Mouse (Mus musculus) lung, embryonic 15.5 days (tissue): ENCODE data around the gene Cabin1. TPM values are rescaled to one million over a fixed set of nuclear protein-coding genes. Genes with fewer than 3 reads are reported as not detected.

ENCODE experiments used
- ATAC-seq: fragments of 200-750 bp; cut with Nextera tagmentation; 2 replicates; pipeline ENCODE4 v1.8.0; 2017; ENCODE audit warnings: moderate number of reproducible peaks, borderline replicate concordance; ENCODE audit not compliant: low FRiP score, low TSS enrichment; ENCODE audit errors: extremely low read depth
- H3K27ac ChIP-seq: fragments of 300-500 bp; sonication (generic); 2 replicates; pipeline ENCODE4 v1.5.1; 2015; ENCODE audit warnings: moderate library complexity, mild to moderate bottlenecking, inconsistent platforms
- H3K27me3 ChIP-seq: fragments of 300-500 bp; sonication (generic); 2 replicates; pipeline ENCODE4 v1.6.1; 2015; ENCODE audit warnings: inconsistent platforms
- H3K36me3 ChIP-seq: fragments of 300-500 bp; sonication (generic); 2 replicates; pipeline ENCODE4 v1.6.1; 2015; ENCODE audit warnings: inconsistent platforms
- H3K4me1 ChIP-seq: fragments of 300-500 bp; sonication (generic); 2 replicates; pipeline ENCODE4 v1.6.1; 2015; ENCODE audit warnings: inconsistent platforms
- H3K4me2 ChIP-seq: fragments of 300-500 bp; sonication (generic); 2 replicates; pipeline ENCODE4 v1.6.1; 2015; ENCODE audit warnings: inconsistent platforms, mild to moderate bottlenecking, moderate library complexity
- H3K4me3 ChIP-seq: fragments of 300-500 bp; sonication (generic); 2 replicates; pipeline ENCODE4 v1.5.1; 2015; ENCODE audit warnings: mild to moderate bottlenecking, inconsistent platforms
- H3K9ac ChIP-seq: fragments of 300-500 bp; sonication (generic); 2 replicates; pipeline ENCODE4 v1.6.1; 2015; ENCODE audit warnings: inconsistent platforms
- H3K9me3 ChIP-seq: fragments of 300-500 bp; sonication (generic); 2 replicates; pipeline ENCODE4 v1.6.1; 2016; ENCODE audit warnings: inconsistent platforms
- WGBS: fragments of 180-500 bp; shearing (Covaris S2); methylation state at CpG from one replicate; pipeline ENCODE4 v1.1.7; 2015; 5-methylcytosine and 5-hydroxymethylcytosine counted together
- polyA plus RNA-seq: library from polyadenylated mRNA; unstranded; fragments of >200 nt; fragmentation: Nextera tagmentation; extraction: Ambion mirVana; gene quantifications from 2 replicates; pipeline ENCODE4 v1.2.1, GENCODE M21; 2015

Cabin1 gene
- polyA plus RNA-seq, 1 experiment from 2014 or later = 38.7 TPM

GRCm38 (mm10) chr10:75707901-75708632 is 56.1 kb downstream of the Cabin1 start:
- 92% methylated on average over 3 of the region's 3 CpGs for WGBS

GRCm38 (mm10) chr10:75706632-75707216 is 57.4 kb downstream of the Cabin1 start:
- no peak overlapping the region for H3K27ac ChIP-seq
- H3K4me2 ChIP-seq = no peak overlapping the region
- no peak overlapping the region for H3K9ac ChIP-seq
- no peaks in the 10 kb centered on the region for H3K9me3 ChIP-seq
- 76% methylated on average over 8 of the region's 8 CpGs for WGBS
- H3K4me3 ChIP-seq = no peak overlapping the region
- no peaks in the 10 kb centered on the region for H3K27me3 ChIP-seq
- H3K4me1 ChIP-seq = peaks cover 8% of the 10 kb centered on the region; the same call in 1 of the 2 replicates
- H3K36me3 ChIP-seq = peaks cover 20% of the 10 kb centered on the region
- no peak for ATAC-seq

More at GRCm38 (mm10) chr10:75707901-75708632, 56.1 kb downstream of the Cabin1 start:
- H3K27me3 ChIP-seq = no peaks in the 10 kb centered on the region
- peaks cover 8% of the 10 kb centered on the region; the same call in 1 of the 2 replicates for H3K4me1 ChIP-seq
- H3K4me3 ChIP-seq = no peak overlapping the region
- H3K36me3 ChIP-seq = peaks cover 30% of the 10 kb centered on the region
- H3K9ac ChIP-seq = no peak overlapping the region
- no peak overlapping the region for H3K27ac ChIP-seq
- H3K9me3 ChIP-seq = no peaks in the 10 kb centered on the region
- H3K4me2 ChIP-seq = no peak overlapping the region
- ATAC-seq = no peak

- peaks cover 15% of the 10 kb centered on the region for H3K36me3 ChIP-seq
- peak; percentile 47; the same call in 1 of the 2 replicates for ATAC-seq
Measured at GRCm38 (mm10) chr10:75705681-75706400, 58.3 kb downstream of the Cabin1 start.

GRCm38 (mm10) chr10:75704212-75705185 is 59.6 kb downstream of the Cabin1 start:
- peaks cover 8% of the 10 kb centered on the region; the same call in 1 of the 2 replicates for H3K4me1 ChIP-seq
- no peak overlapping the region for H3K9ac ChIP-seq
- peaks cover 14% of the 10 kb centered on the region for H3K36me3 ChIP-seq
- peak overlapping the region; percentile 65 for H3K27ac ChIP-seq
- no peak overlapping the region for H3K4me2 ChIP-seq
- ATAC-seq = 0 out of 2 replicates have a peak, but pooled peaks have one; percentile 37
- no peak overlapping the region for H3K4me3 ChIP-seq
- WGBS = 63% methylated on average over 15 of the region's 15 CpGs
- H3K27me3 ChIP-seq = no peaks in the 10 kb centered on the region
- H3K9me3 ChIP-seq = no peaks in the 10 kb centered on the region

More at GRCm38 (mm10) chr10:75705681-75706400, 58.3 kb downstream of the Cabin1 start:
- H3K27me3 ChIP-seq = no peaks in the 10 kb centered on the region
- no peak overlapping the region for H3K27ac ChIP-seq
- H3K4me3 ChIP-seq = no peak overlapping the region
- H3K4me1 ChIP-seq = peaks cover 8% of the 10 kb centered on the region; the same call in 1 of the 2 replicates
- no peak overlapping the region for H3K4me2 ChIP-seq
- WGBS = 68% methylated on average over 7 of the region's 7 CpGs
- H3K9me3 ChIP-seq = no peaks in the 10 kb centered on the region
- H3K9ac ChIP-seq = no peak overlapping the region

GRCm38 (mm10) chr10:75703504-75703903 is 60.6 kb downstream of the Cabin1 start:
- Histone ChIP-seq H3K36me3 (peaks cover 16% of the 10 kb centered on the region; the same call in 1 of the 2 replicates), H3K4me2 (no peak overlapping the region), H3K4me1 (peaks cover 8% of the 10 kb centered on the region; the same call in 1 of the 2 replicates), H3K27me3 (no peaks in the 10 kb centered on the region), H3K27ac (no peak overlapping the region), H3K4me3 (no peak overlapping the region), H3K9ac (no peak overlapping the region), H3K9me3 (no peaks in the 10 kb centered on the region)
- WGBS = 56% methylated on average over 1 of the region's 1 CpGs
- ATAC-seq = no peak

- H3K9ac ChIP-seq = no peak overlapping the region
- 91% methylated on average over 2 of the region's 2 CpGs for WGBS
- no peak overlapping the region for H3K27ac ChIP-seq
- no peaks in the 10 kb centered on the region for H3K27me3 ChIP-seq
- H3K4me1 ChIP-seq = peaks cover 8% of the 10 kb centered on the region; the same call in 1 of the 2 replicates
- H3K4me3 ChIP-seq = no peak overlapping the region
- no peaks in the 10 kb centered on the region for H3K9me3 ChIP-seq
- peaks cover 19% of the 10 kb centered on the region; the same call in 1 of the 2 replicates for H3K36me3 ChIP-seq
- no peak for ATAC-seq
- no peak overlapping the region for H3K4me2 ChIP-seq
Measured at GRCm38 (mm10) chr10:75702494-75702893, 61.6 kb downstream of the Cabin1 start.

GRCm38 (mm10) chr10:75701280-75701679 is 62.9 kb downstream of the Cabin1 start:
- H3K9me3 ChIP-seq = no peaks in the 10 kb centered on the region
- H3K36me3 ChIP-seq = peaks cover 22% of the 10 kb centered on the region
- H3K9ac ChIP-seq = no peak overlapping the region
- peaks cover 8% of the 10 kb centered on the region; the same call in 1 of the 2 replicates for H3K4me1 ChIP-seq
- H3K4me3 ChIP-seq = no peak overlapping the region
- H3K4me2 ChIP-seq = no peak overlapping the region
- no peak for ATAC-seq
- H3K27ac ChIP-seq = no peak overlapping the region
- no peaks in the 10 kb centered on the region for H3K27me3 ChIP-seq
- WGBS = 70% methylated on average over 6 of the region's 6 CpGs

GRCm38 (mm10) chr10:75697693-75698092 is 66.4 kb downstream of the Cabin1 start:
- H3K4me3 ChIP-seq = no peak overlapping the region
- H3K36me3 ChIP-seq = peaks cover 40% of the 10 kb centered on the region
- H3K4me1 ChIP-seq = no peaks in the 10 kb centered on the region
- WGBS = 84% methylated on average over 3 of the region's 3 CpGs
- no peaks in the 10 kb centered on the region for H3K9me3 ChIP-seq
- H3K9ac ChIP-seq = no peak overlapping the region
- H3K4me2 ChIP-seq = no peak overlapping the region
- ATAC-seq = no peak
- no peak overlapping the region for H3K27ac ChIP-seq
- H3K27me3 ChIP-seq = no peaks in the 10 kb centered on the region

GRCm38 (mm10) chr10:75696597-75697355 is 67.4 kb downstream of the Cabin1 start:
- Histone ChIP-seq H3K4me2 (no peak overlapping the region), H3K36me3 (peaks cover 45% of the 10 kb centered on the region), H3K4me1 (no peaks in the 10 kb centered on the region), H3K27ac (no peak overlapping the region), H3K27me3 (no peaks in the 10 kb centered on the region), H3K9me3 (no peaks in the 10 kb centered on the region), H3K4me3 (no peak overlapping the region), H3K9ac (no peak overlapping the region)
- 82% methylated on average over 7 of the region's 7 CpGs for WGBS
- ATAC-seq = no peak; the same call in 1 of the 2 replicates

- Histone ChIP-seq H3K9me3 (no peaks in the 10 kb centered on the region), H3K27me3 (no peaks in the 10 kb centered on the region), H3K36me3 (peaks cover 45% of the 10 kb centered on the region), H3K4me3 (no peak overlapping the region), H3K9ac (no peak overlapping the region), H3K4me1 (no peaks in the 10 kb centered on the region), H3K27ac (no peak overlapping the region), H3K4me2 (no peak overlapping the region)
- ATAC-seq = peak; percentile 35; the same call in 1 of the 2 replicates
- 93% methylated on average over 2 of the region's 2 CpGs for WGBS
Measured at GRCm38 (mm10) chr10:75695521-75695920, 68.6 kb downstream of the Cabin1 start.
